Mouse (Mus musculus) mouse embryonic stem cell (cell line): Measurements from ENCODE around the gene Habp4.

Source experiments
- in situ Hi-C, 2 experiments: fragments of 300-500 bp; cut with MboI; formaldehyde crosslinking; loops; 1 replicate in 1 of 2; 3 replicates in 1 of 2; pipeline ENCODE4 v1.14.3; 2019 to 2020; ENCODE audit warnings: low sequenced_read_pairs in 2 of 2, low pct_unique_long_range_greater_than_20kb in 1 of 2, mixed read lengths in 1 of 2; ENCODE audit not compliant: unreplicated experiment in 1 of 2

The Habp4 gene

DNA sequence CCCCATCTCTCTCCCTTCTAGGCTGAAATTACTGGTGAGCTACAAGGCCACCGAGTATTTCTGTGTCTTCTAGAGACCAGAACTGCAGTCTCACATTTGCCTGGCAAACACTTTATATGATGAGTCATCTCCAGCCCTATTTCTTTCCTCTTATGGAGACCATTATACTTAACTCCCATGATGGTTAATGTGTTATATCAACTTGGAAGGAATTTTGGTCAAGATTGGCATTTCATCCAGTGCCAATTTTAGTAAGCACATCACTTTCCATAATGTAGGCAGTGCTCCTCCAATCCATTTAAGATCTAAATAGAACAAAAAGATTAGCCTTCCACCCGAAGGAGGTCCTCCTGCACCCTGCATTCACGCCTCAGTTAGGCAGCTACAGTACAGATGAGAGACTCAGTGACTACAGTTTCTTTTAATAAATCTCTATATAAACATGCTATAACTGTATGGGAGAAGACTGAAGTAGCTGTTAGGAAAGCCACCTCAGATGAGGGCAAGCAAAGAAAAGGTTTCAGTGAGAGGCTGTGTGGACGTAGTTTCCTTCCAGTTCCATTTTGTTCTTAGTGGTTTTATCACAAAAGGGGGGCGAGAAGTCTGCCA is 50.5 kb downstream of the Habp4 start:
- in situ Hi-C loops: no loop called here

DNA sequence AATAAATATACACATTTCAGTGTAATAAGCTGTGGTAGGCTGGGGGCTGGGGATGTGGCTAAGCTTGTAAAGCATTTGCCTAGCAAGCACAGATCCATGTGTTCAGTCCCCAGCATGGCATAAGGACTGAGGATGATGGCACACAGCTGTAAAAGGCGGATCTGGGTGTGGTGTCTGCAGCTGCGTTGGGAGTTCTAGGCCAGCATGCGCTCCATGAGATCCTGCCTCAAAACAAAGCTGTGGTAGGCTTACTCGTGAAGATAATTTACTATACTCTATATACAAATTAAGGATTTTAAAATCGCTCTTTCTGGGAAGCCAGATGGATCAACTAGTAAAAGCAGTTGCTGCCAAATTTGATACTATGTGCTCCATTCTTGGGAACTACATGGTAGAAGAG is 53.3 kb downstream of the Habp4 start:
- in situ Hi-C loops: no loop called here

DNA sequence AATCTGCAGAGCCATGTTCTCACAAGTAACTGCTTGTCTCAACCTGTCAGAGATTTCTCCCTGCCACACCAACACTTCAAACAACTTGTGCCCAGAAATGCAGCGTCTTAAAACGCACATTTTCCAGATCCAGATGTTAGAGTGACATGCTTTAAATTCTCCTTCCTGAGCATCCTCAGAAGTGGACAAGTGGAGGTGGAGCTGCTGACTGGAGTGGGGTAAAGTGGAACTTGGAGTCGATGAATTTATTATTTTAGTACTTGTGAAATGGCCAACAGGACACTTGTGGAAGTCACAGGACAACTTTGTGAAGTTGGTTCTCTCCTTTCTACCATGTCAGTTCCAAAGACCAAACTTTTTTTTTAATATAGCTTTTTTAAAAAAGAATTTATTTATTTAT is 64.1 kb downstream of the Habp4 start:
- in situ Hi-C loops: no loop called here

DNA sequence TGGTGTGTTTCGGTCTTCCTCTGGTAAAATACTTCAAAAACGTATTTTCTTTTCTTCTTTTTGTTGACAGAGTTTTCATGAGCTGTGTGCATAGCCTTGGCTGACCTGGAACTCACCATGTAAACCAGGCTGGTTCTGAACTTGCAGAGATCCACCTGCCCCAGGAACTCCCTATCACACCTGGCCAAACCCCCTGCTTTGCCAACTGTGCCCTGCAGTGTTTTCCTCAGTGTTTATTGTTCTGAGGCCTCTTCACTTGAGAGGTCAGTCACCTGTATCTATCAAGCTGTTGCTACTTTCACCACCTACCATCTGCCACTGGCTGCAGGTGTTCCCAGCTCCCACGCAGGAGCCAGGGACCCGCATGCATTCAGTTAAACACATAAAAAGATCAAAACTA is 65.1 kb downstream of the Habp4 start:
- in situ Hi-C loops: no loop called here

DNA sequence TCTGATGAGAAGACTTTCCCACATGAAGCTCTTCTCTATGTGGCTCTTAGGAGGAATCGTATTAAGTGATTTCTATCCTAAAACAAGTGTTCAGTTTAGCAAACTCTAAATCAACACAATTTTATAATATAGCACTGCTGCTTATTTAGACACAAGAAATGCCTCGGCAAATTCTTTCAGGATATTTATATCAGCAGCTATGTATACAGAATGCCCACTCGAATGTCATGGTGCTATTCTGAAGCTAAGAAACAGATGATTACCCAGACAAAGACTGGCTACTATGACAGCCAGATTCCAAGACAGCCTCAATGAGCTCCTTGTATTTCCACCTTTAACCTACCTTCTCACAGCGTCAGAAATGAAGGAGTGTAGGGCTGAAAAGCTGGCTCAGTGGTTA is 71.5 kb downstream of the Habp4 start:
- in situ Hi-C loops: no loop called here

DNA sequence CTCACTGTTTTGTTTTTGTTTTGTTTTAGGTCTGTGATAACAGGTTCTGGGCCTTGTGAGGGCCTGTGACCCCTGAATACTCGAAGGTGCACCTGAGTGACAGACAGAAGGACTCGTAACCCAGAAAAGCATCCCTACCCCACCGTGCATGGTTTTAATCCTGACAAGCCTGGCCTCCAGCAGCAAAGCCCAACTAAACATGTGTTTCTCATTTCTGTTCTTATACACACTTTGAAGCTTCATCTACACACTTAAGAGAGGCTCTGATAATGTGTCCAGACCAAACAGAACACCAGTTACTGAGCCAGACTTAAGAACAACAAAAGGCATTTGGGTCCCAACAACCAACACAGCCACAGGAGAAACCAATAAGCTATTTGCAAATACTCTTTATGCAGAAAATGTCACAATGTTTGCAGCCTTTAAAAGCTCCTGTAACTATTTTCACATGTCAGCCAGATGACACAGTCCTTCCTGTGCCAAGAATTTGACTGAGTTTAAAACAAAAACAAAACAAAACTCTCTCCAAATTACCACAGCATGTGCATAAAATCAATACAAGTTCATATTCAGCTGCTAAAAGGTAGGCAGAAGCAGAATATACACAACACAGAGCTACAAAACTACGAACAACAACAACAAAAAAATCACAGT is 73.6 kb downstream of the Habp4 start:
- in situ Hi-C loops: no loop called here

DNA sequence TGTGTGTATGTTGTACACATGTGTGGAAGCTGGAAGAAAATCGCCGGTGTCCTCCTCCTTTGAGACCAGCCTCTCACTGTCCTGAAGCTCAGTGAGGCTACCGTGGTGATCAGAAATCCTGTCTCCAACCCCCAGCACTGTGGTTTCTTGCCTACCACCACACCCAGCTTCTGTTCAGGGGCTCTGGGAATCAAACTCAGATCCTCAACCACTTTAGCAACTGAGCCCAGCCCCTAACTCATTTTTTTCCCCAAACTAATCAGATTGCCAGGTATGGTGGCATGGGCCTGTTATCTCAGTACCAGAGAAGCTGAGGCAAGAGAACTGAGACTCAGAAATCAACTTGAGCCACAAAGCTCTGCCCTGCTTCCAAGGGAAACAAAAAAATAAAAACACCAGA is 74.2 kb downstream of the Habp4 start:
- in situ Hi-C loops: no loop called here
